Mouse (Mus musculus): ENCODE measurements at regions not wholly inside any gene's neighbourhood (a gene's known extent, or its start where the extent isn't known, plus 50 kb on each side); places are given as distances from the start of the nearest gene placed in this dataset.

DNA sequence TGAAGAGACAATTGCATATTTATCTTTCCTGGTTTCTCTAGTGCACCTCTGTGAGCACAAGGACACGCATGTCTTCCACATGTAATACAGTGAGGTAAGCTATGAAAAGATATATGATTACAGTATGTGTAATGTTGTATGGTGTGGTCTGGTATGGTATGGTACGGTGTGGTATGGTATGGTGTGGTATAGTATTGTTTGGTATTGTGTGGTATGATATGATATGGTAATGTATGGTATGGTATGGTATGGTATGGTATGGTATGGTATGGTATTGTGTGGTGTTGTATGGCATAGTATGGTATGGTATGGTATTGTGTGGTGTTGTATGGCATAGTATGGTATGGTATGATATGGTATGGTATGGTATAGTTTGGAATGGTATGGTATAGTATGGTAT, 242.1 kb upstream of the Ngly1 start:
- no peak for TF ChIP-seq POLR2A (IDR thresholded peaks at IDR 0.05; ENCODE audit: extremely low read depth, insufficient read depth, low read length)
- no peak for TF ChIP-seq CTCF (IDR thresholded peaks at IDR 0.05; ENCODE audit: low read depth, low read length)

Measured in liver, adult 2 months (tissue).